Mouse (Mus musculus): ENCODE results near the gene Nsun7. TPM values are rescaled to one million over a fixed set of nuclear protein-coding genes. Genes with fewer than 3 reads are reported as not detected.

The Nsun7 gene
- total and polyA plus RNA-seq, 3 experiments: not detected

- H3K27ac ChIP-seq (ENCODE audit: control insufficient read depth, low read depth, low read length): no peak overlapping the region
- no peak overlapping the region for H3K9ac ChIP-seq (ENCODE audit: control insufficient read depth, low read depth, low read length, poor library complexity, severe bottlenecking)
- H3K4me3 ChIP-seq (ENCODE audit: control insufficient read depth in 1 of 2, insufficient read depth in 1 of 2, low read depth in 2 of 2, low read length in 2 of 2): no peak overlapping the region
- H3K4me1 ChIP-seq (ENCODE audit: control insufficient read depth in 1 of 2, insufficient read depth in 2 of 2, low read length in 2 of 2): no peaks in the 10 kb centered on the region
- no peak for TF ChIP-seq USF1 (IDR thresholded peaks at IDR 0.05; ENCODE audit: low read depth, low read length)
- no peak for TF ChIP-seq MYC (IDR thresholded peaks at IDR 0.05; ENCODE audit: low read depth, low read length)
- no peak for TF ChIP-seq TCF12 (IDR thresholded peaks at IDR 0.05; ENCODE audit: low read depth, low read length)
- no peak for TF ChIP-seq ELF1 (IDR thresholded peaks at IDR 0.05; ENCODE audit: low read depth, low read length)
- no peak for TF ChIP-seq ZMIZ1 (IDR thresholded peaks at IDR 0.05; ENCODE audit: low read depth, low read length)
- TF ChIP-seq USF2 (IDR thresholded peaks at IDR 0.05; ENCODE audit: borderline replicate concordance in 1 of 2, insufficient read depth in 1 of 2, low read depth in 1 of 2, low read length in 2 of 2): no peak
- TF ChIP-seq POLR2AphosphoS2 (IDR thresholded peaks at IDR 0.05; ENCODE audit: low read length): no peak
- no peak for TF ChIP-seq MEF2A (IDR thresholded peaks at IDR 0.05; ENCODE audit: extremely low read depth, insufficient replicate concordance, low read depth, low read length, poor library complexity, severe bottlenecking)
- no peak for TF ChIP-seq SMC3 (IDR thresholded peaks at IDR 0.05; ENCODE audit: low read depth, low read length)
- TF ChIP-seq KAT2A (conservative IDR thresholded peaks at IDR 0.05; ENCODE audit: low read depth, low read length): no peak
- TF ChIP-seq CTCF (IDR thresholded peaks at IDR 0.05 in 2 of 3, conservative IDR thresholded peaks at IDR 0.05 in 1 of 3; ENCODE audit: control insufficient read depth in 1 of 3, insufficient read depth in 1 of 3, low read depth in 2 of 3, low read length in 3 of 3, poor library complexity in 1 of 3, severe bottlenecking in 1 of 3): no peak
- TF ChIP-seq HCFC1 (IDR thresholded peaks at IDR 0.05; ENCODE audit: low read depth, low read length): no peak
- no peak for TF ChIP-seq UBTF (IDR thresholded peaks at IDR 0.05; ENCODE audit: borderline replicate concordance, insufficient read depth, low read depth, low read length)
- TF ChIP-seq POLR2AphosphoS5 (IDR thresholded peaks at IDR 0.05; ENCODE audit: borderline replicate concordance, low read depth, low read length): no peak
- no peaks in the 10 kb centered on the region for H3K27me3 ChIP-seq (ENCODE audit: control insufficient read depth in 1 of 2, insufficient read depth in 2 of 2, low read length in 2 of 2)
- no peaks in the 10 kb centered on the region for H3K9me3 ChIP-seq (replicated peaks; ENCODE audit: insufficient read depth, low read length)
- H3K36me3 ChIP-seq (ENCODE audit: control insufficient read depth in 1 of 2, insufficient read depth in 2 of 2, low read length in 2 of 2): no peaks in the 10 kb centered on the region
- DNase-seq (ENCODE audit: low read depth, low spot score): no peak
- H3K79me2 ChIP-seq (ENCODE audit: control insufficient read depth, insufficient read depth, low read length, poor library complexity): no peaks in the 10 kb centered on the region
Measured at GRCm38 (mm10) chr5:66344182-66344581, 84.5 kb downstream of the Nsun7 start.

GRCm38 (mm10) chr5:66345140-66345539, 85.4 kb downstream of the Nsun7 start:
- no peak overlapping the region for H3K9ac ChIP-seq (ENCODE audit: control insufficient read depth, low read depth, low read length, poor library complexity, severe bottlenecking)
- H3K27ac ChIP-seq (ENCODE audit: control insufficient read depth, low read depth, low read length): no peak overlapping the region
- no peaks in the 10 kb centered on the region for H3K36me3 ChIP-seq (ENCODE audit: control insufficient read depth in 1 of 2, insufficient read depth in 2 of 2, low read length in 2 of 2)
- no peaks in the 10 kb centered on the region for H3K4me1 ChIP-seq (ENCODE audit: control insufficient read depth in 1 of 2, insufficient read depth in 2 of 2, low read length in 2 of 2)
- no peak overlapping the region for H3K4me3 ChIP-seq (ENCODE audit: control insufficient read depth in 1 of 2, insufficient read depth in 1 of 2, low read depth in 2 of 2, low read length in 2 of 2)
- no peaks in the 10 kb centered on the region for H3K79me2 ChIP-seq (ENCODE audit: control insufficient read depth, insufficient read depth, low read length, poor library complexity)
- TF ChIP-seq ELF1 (IDR thresholded peaks at IDR 0.05; ENCODE audit: low read depth, low read length) (no peak), USF2 (IDR thresholded peaks at IDR 0.05; ENCODE audit: borderline replicate concordance in 1 of 2, insufficient read depth in 1 of 2, low read depth in 1 of 2, low read length in 2 of 2) (no peak), ZNF384 (IDR thresholded peaks at IDR 0.05; ENCODE audit: low read depth, low read length) (no peak), CHD1 (IDR thresholded peaks at IDR 0.05; ENCODE audit: low read depth, low read length) (no peak), RAD21 (IDR thresholded peaks at IDR 0.05; ENCODE audit: low read depth, low read length) (no peak), UBTF (IDR thresholded peaks at IDR 0.05; ENCODE audit: borderline replicate concordance, insufficient read depth, low read depth, low read length) (no peak), POLR2AphosphoS2 (IDR thresholded peaks at IDR 0.05; ENCODE audit: low read length) (no peak), MYC (IDR thresholded peaks at IDR 0.05; ENCODE audit: low read depth, low read length) (no peak), GABPA (IDR thresholded peaks at IDR 0.05; ENCODE audit: low read depth, low read length) (no peak), MEF2A (IDR thresholded peaks at IDR 0.05; ENCODE audit: extremely low read depth, insufficient replicate concordance, low read depth, low read length, poor library complexity, severe bottlenecking) (no peak), CTCF (IDR thresholded peaks at IDR 0.05 in 2 of 3, conservative IDR thresholded peaks at IDR 0.05 in 1 of 3; ENCODE audit: control insufficient read depth in 1 of 3, insufficient read depth in 1 of 3, low read depth in 2 of 3, low read length in 3 of 3, poor library complexity in 1 of 3, severe bottlenecking in 1 of 3) (no peak), TBP (IDR thresholded peaks at IDR 0.05; ENCODE audit: low read depth, low read length) (no peak), JUND (IDR thresholded peaks at IDR 0.05; ENCODE audit: low read depth, low read length) (no peak), TCF12 (IDR thresholded peaks at IDR 0.05; ENCODE audit: low read depth, low read length) (no peak), ETS1 (IDR thresholded peaks at IDR 0.05; ENCODE audit: low read depth, low read length) (no peak)
- no peaks in the 10 kb centered on the region for H3K9me3 ChIP-seq (replicated peaks; ENCODE audit: insufficient read depth, low read length)
- H3K27me3 ChIP-seq (ENCODE audit: control insufficient read depth in 1 of 2, insufficient read depth in 2 of 2, low read length in 2 of 2): no peaks in the 10 kb centered on the region
- no peak for DNase-seq (ENCODE audit: low read depth, low spot score)

Measured in MEL (cell line).